Comparison of ENCODE assay signal across 11 mouse cellular contexts in genomic region chr14:66522856-66523400, GRCm38 (mm10).
DNase-seq lines count a peak whose midpoint lies in the region; ATAC-seq and TF ChIP-seq lines count a peak whose summit lies in the region.
"Had no signal": no experiment of that assay in that cellular context is flagged by ENCODE, and none has a peak within 500 bp of the region (broad histone marks: within the 10 kb centered on the region; RNA-seq: fewer than 3 reads in every experiment).

No protein-coding gene starts in this region.

- H3K4me2 ChIP-seq in forebrain, embryonic 12.5 days, result no peak overlapping the region
- H3K4me2 ChIP-seq in hindbrain, postnatal 0 days (ENCODE audit: low read depth, low read length), result no peak overlapping the region
- H3K4me2 ChIP-seq: limb, embryonic 13.5 days had no signal

- DNase-seq in forebrain, embryonic 10.5 days (ENCODE audit: extremely low spot score, low spot score), result no peak
- peak; percentile 66 for DNase-seq in adrenal gland, postnatal 10 days
- peak; percentile 17 for DNase-seq in cerebellum, postnatal 25 days
- DNase-seq in hindbrain, postnatal 0 days (ENCODE audit: low spot score), result peak; percentile 48
- no peak for DNase-seq in thymus, adult 2 months
- no peak for DNase-seq in spleen, postnatal 4 days (ENCODE audit: low spot score in 2 of 2)
- DNase-seq in heart, postnatal 4 days, result no peak
- DNase-seq: kidney, adult 18-20 months had no signal

- 71% methylated on average over 6 of the region's 6 CpGs for WGBS in forebrain, embryonic 12.5 days
- 77% methylated on average over 6 of the region's 6 CpGs for WGBS in forebrain, embryonic 10.5 days
- 38% methylated on average over 6 of the region's 6 CpGs for WGBS in hindbrain, postnatal 0 days
- WGBS in thymus, adult 2 months, result 80% methylated on average over 6 of the region's 6 CpGs

- no peak for TF ChIP-seq POLR2A in thymus, adult 2 months (IDR thresholded peaks at IDR 0.05; ENCODE audit: control insufficient read depth, extremely low read depth, insufficient read depth, low read length, poor library complexity)

- no peak overlapping the region for H3K4me3 ChIP-seq in forebrain, embryonic 12.5 days (replicated peaks)
- no peak overlapping the region for H3K4me3 ChIP-seq in forebrain, embryonic 10.5 days
- no peak overlapping the region for H3K4me3 ChIP-seq in hindbrain, postnatal 0 days (ENCODE audit: low read length)
- no peak overlapping the region for H3K4me3 ChIP-seq in thymus, adult 2 months (ENCODE audit: control insufficient read depth, insufficient read depth, low read length)
- H3K4me3 ChIP-seq: limb, embryonic 13.5 days; megakaryocyte, embryonic 14.5 days had no signal

- H3K4me1 ChIP-seq in forebrain, embryonic 12.5 days, result peaks cover 12% of the 10 kb centered on the region
- peaks cover 5% of the 10 kb centered on the region; the same call in 1 of the 2 replicates for H3K4me1 ChIP-seq in forebrain, embryonic 10.5 days
- peaks cover 5% of the 10 kb centered on the region; the same call in 1 of the 2 replicates for H3K4me1 ChIP-seq in hindbrain, postnatal 0 days (ENCODE audit: insufficient read depth, low read length)
- H3K4me1 ChIP-seq in thymus, adult 2 months (replicated peaks; ENCODE audit: control insufficient read depth, insufficient read depth, low read length), result no peaks in the 10 kb centered on the region
- H3K4me1 ChIP-seq: limb, embryonic 13.5 days; megakaryocyte, embryonic 14.5 days had no signal

- no peak for TF ChIP-seq CTCF in hindbrain, postnatal 0 days (IDR thresholded peaks at IDR 0.05; ENCODE audit: low read depth)
- no peak for TF ChIP-seq CTCF in thymus, adult 2 months (IDR thresholded peaks at IDR 0.05; ENCODE audit: borderline replicate concordance, control insufficient read depth, extremely low read depth, insufficient read depth, low read length, poor library complexity)

- no peaks in the 10 kb centered on the region for H3K36me3 ChIP-seq in forebrain, embryonic 12.5 days (replicated peaks)
- no peaks in the 10 kb centered on the region for H3K36me3 ChIP-seq in forebrain, embryonic 10.5 days (replicated peaks)
- H3K36me3 ChIP-seq in hindbrain, postnatal 0 days (ENCODE audit: insufficient read depth, low read length), result no peaks in the 10 kb centered on the region
- H3K36me3 ChIP-seq in thymus, adult 2 months (ENCODE audit: control insufficient read depth, insufficient read depth, low read length), result no peaks in the 10 kb centered on the region
- H3K36me3 ChIP-seq: limb, embryonic 13.5 days had no signal

- H3K27ac ChIP-seq in forebrain, embryonic 12.5 days, result peak overlapping the region; percentile 10
- H3K27ac ChIP-seq in forebrain, embryonic 10.5 days, result no peak overlapping the region; the same call in 1 of the 2 replicates
- peak overlapping the region; percentile 61 for H3K27ac ChIP-seq in hindbrain, postnatal 0 days
- no peak overlapping the region for H3K27ac ChIP-seq in thymus, adult 2 months (ENCODE audit: control insufficient read depth, insufficient read depth, low read length)
- H3K27ac ChIP-seq: limb, embryonic 13.5 days had no signal

- H3K9me3 ChIP-seq in forebrain, embryonic 12.5 days, result no peaks in the 10 kb centered on the region
- no peaks in the 10 kb centered on the region for H3K9me3 ChIP-seq in forebrain, embryonic 10.5 days
- no peaks in the 10 kb centered on the region for H3K9me3 ChIP-seq in hindbrain, postnatal 0 days (ENCODE audit: low read length)
- H3K9me3 ChIP-seq: limb, embryonic 13.5 days; megakaryocyte, embryonic 14.5 days had no signal

- no peak overlapping the region for H3K9ac ChIP-seq in forebrain, embryonic 12.5 days
- no peak overlapping the region for H3K9ac ChIP-seq in hindbrain, postnatal 0 days (replicated peaks; ENCODE audit: low read length)
- H3K9ac ChIP-seq: limb, embryonic 13.5 days had no signal

- H3K27me3 ChIP-seq in forebrain, embryonic 12.5 days, result no peaks in the 10 kb centered on the region
- H3K27me3 ChIP-seq in forebrain, embryonic 10.5 days (ENCODE audit: poor library complexity, severe bottlenecking), result no peaks in the 10 kb centered on the region
- no peaks in the 10 kb centered on the region for H3K27me3 ChIP-seq in hindbrain, postnatal 0 days (ENCODE audit: insufficient read depth, low read length)
- no peaks in the 10 kb centered on the region for H3K27me3 ChIP-seq in thymus, adult 2 months (ENCODE audit: control insufficient read depth, insufficient read depth, low read length)
- H3K27me3 ChIP-seq: limb, embryonic 13.5 days; megakaryocyte, embryonic 14.5 days had no signal

- ATAC-seq in forebrain, embryonic 12.5 days (ENCODE audit: low FRiP score), result no peak
- ATAC-seq in hindbrain, postnatal 0 days, result 0 out of 2 replicates have a peak, but pooled peaks have one; percentile 7

Comparison
In these comparisons a context has a peak if more than half of its experiments do, and no peak if none do; other contexts are left out.
1. H3K27ac ChIP-seq: peak in forebrain, embryonic 12.5 days (single experiment) and hindbrain, postnatal 0 days (single experiment); none in forebrain, embryonic 10.5 days (single experiment) and thymus, adult 2 months (single experiment).
2. DNase-seq: peak in adrenal gland, postnatal 10 days (single experiment), cerebellum, postnatal 25 days (2 of 2) and hindbrain, postnatal 0 days (single experiment); none in forebrain, embryonic 10.5 days (single experiment), thymus, adult 2 months (single experiment), spleen, postnatal 4 days (0 of 2) and heart, postnatal 4 days (single experiment).